Mouse (Mus musculus): ENCODE data around the gene Prdm11.

Gene Prdm11

DNA sequence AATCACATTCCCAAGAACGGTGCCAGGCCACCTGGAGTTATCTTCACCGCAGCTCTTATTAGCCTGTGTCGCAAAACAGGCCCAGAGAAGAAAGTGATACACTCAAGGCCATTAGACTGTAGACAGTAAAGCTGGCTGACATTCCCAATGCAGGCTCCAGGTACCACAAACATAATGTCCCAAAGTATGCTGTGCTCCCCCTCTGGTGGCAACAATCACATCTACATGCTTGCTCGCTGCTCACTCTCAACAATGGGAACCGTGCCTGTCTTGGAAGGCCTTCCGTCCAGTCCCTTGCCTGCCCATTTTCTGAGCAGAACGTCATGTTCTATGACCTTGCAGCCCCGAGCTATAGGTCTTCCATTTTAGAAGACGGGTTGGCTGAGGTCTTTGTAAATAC, 34.0 kb downstream of the Prdm11 start:
- DNase-seq (ENCODE audit: low spot score), result no peak

DNA sequence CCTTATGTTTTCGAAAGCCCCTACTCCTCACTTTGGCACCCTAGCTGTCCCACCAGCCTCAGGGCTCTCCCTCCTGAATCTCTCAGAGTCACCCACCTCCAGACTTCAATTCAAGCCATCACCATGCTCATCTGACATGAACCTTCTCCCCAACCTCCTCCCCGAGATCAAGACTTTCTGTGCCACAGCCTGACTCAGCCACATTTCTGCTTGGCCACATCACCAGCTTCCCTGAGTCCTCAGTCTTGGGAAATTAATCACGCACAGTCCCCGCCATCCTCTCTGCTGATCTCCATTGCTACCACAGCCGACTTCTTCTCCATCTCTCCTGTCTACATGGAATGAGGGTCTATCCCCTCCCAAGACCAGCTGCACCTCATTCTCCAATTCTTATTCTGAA, 34.5 kb downstream of the Prdm11 start:
- no peak for DNase-seq (ENCODE audit: low spot score)

DNA sequence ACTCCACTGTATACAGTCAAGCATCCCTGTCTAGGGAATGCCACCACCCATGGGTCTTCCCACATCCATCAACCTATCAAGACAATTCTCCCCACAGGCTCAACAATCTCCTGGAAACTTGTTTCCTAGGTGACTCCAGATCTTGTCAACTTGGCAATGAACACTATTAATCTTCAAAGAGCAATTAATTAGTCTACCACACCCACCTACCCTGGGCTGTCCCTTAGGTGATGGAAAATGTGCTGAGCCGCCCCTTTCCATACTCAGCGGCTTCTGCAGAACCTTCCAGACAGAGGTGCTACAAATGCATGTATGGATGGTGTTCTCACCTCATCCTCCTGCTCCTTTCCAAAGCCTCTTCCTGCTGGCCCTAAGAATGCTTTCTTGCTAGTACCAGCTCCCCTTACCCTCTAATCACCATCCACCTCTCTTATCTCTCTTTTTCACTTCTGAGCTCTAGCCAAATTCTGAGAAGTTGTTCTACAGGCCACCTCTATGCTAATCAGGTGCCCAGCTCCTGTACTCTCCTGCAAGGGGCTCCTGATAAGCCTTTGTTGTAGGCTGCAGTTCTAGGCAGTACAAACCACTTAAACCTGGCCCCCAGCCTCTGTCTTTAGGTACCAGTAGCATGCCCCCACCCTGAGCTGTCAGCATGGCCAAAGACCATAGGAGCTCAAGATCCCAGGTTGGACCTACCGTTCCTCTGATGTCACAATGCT, 37.8 kb downstream of the Prdm11 start:
- no peak for DNase-seq (ENCODE audit: low spot score)

DNA sequence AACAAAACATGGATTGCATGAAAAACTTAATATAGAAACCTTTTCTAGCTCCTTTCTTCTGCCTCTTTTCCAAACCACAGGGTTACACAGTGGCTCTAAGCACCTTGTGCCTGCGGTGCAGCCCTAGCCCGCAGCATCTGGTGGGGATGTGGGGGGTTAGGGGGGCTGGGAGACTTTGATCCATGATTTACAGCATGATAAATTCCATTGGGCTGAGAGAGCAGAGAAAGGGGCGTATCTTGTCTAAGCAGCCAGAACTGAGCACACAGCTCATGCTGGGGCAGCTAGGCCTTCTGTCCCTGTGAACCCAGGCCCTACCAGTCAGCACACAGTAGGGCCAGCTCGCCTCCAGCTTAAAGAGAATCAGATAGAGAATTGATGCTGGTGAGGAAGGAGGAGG, 40.9 kb downstream of the Prdm11 start:
- DNase-seq (ENCODE audit: low spot score), result no peak

DNA sequence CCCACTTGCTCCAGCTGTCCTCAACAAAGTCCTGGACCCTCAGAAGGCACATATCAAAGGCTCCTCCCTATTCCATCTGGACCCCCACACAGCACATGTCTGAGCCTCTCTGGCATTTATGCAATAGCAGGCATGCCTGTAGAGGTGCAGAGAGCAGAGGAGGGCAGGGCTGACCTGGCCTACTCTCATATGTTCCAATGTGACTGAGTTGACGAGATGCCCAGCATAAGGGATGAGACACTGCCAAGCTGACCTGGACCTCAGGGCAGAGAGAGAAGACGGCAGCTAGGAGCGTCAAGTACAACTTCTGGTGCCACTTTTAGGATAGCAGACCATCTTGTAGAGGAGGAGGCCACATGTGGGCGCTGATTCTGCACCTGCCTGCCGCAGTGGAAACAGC, 54.0 kb downstream of the Prdm11 start:
- DNase-seq (ENCODE audit: low spot score), result peak; percentile 34

DNA sequence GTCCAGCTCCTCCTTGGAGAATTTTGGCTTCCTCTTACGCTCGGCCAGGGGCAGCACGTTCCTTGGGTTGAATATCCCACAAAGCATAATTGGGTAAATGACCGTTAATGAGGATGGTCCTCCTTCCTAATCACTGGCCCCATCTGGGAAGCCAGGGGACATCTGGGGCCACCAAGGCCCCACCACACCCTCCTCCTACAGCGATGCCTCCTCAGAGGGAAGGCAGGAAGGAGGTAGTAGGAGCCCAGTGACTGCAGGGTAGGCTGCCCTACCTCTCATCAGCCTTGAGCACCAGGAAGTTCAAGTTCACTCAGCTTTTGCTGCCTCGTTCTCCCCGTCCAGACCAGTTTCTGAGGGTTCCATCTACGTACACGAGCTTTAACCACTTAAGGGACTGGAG, 56.4 kb downstream of the Prdm11 start:
- no peak for DNase-seq (ENCODE audit: low spot score)

DNA sequence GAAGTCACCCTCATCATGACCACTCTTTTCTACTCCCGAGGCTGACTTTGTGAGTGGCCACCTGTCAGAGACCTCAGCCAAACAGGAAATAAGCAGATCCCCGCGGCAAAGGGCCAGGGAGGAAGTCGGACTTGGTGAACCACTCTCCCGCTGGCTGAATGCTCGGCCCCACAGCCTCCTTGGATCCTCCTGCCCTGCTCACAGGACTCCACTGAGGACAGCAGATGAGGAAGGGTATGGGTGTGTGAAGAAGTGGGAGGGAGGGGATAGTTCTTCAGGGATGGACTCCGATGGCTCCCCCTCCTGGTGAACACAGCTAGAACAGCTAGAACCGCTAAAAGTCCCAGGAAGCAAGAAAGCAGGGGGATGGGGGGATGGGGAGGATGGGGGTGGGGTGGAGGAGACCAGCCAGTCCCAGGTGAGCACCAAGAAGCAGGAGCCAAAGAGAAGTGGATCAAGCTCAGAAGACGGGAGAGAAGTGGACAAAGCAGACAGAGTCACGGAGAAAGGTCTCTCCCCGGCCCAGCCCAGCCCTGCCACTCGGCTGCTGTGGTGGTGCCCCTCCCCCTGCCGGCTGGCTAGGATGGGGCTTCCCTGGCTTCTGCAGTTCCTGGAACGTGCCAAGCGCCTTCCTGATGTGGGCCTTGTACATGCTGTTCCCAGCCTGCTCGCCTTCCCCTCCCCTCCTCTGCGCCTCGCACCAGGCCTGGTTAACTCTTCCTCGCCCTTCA, 57.9 kb downstream of the Prdm11 start:
- DNase-seq (ENCODE audit: low spot score), result no peak

DNA sequence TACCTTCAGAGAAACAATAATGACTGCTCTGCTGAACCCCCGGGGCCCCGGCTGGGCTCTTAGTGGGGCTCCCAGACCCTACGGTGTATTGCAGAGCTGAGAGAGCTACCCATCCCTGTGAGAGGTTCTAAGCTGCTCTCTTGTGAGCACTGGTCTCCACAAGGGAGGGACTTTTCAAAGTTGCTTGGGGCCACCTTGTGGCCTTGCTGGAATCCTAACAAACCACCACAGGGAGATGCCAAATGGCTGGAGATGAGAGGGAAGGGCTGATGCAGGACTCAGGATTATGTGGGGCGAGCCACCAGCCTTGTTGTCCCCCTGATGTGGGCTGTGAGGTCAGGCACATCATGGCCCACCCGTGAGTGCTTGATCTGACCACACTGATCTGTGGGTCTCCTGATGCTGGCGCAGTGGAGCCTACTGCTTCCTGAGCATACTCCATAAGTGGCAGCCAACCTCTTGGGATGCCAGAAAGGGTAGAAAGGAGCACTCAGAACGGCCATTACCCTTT, 58.8 kb downstream of the Prdm11 start:
- no peak for DNase-seq (ENCODE audit: low spot score)

DNA sequence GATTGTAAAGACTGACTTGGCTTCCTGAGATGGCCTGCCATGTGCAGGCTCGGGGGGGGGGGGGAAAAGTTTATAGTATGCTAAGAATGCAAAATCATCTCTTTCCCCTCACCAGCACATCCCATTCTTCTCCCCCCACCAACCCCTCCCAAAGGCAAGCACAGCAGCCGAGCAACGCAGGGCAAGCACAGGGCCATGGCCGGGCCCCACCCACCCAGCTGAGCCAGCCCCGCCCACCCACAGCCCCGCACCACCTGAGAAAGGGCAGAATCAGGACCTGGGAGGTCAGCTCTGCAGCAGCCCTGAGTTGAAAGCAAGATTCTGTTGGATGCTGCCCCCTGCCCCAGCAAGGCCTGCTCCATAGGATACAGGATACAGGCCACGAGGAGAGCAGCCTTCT, 60.4 kb downstream of the Prdm11 start:
- DNase-seq (ENCODE audit: low spot score), result no peak

DNA sequence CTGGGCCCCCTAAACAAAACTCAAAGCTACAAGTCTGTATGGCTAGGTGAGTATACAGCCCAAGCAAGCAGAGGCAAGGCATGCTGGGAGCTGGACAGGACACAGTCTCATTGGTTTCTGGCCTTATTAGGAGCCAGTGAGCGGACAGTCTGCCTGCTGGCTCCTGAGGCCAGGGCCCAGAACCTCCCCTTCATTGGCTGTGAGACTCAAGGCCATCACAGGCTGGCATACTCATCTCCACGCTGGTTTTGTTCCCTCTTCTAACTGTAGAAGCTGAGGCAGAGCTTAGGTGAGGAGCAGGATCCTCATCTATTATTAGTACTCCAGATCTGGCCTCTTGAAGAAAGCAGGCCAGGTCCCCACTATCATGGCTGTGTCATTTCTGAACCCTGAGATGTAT, 60.8 kb downstream of the Prdm11 start:
- DNase-seq (ENCODE audit: low spot score), result no peak

DNA sequence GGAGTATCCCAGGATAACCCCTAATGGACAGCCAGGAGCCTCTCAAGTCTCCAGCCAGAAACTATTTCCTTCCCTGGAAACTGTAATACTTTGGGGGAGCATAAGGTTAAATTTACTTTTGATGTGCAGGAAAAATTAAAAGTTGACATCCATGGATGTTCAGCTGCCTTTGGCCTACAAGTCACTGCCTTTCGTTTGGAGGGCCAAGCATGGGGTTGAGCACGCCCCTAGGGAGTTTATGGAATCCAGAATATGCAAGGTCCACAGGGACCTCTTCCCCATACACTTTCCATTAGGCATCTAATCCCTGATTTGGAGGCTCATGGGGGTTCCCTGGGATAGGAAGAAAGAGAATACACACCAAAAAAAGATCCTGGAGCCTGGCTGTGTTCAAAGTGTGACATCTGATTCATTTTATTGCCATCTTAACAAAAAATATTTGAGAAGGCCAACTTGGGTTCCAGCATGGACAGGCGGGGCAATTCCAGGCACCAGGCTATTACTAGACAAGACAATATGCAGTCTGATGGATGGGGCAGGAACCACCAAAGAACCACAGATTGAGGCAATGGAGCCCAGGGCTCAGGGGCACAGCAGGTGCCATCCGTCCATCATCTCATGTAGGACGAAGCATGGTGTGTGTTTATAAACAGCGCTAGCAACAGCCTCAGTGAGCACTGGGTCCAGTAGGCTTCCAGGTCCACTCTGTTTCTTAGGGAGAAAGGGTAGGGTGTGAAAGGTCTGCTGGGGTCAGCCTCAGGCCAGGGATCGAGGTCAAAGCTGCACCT, 61.5 kb downstream of the Prdm11 start:
- DNase-seq (ENCODE audit: low spot score), result no peak

DNA sequence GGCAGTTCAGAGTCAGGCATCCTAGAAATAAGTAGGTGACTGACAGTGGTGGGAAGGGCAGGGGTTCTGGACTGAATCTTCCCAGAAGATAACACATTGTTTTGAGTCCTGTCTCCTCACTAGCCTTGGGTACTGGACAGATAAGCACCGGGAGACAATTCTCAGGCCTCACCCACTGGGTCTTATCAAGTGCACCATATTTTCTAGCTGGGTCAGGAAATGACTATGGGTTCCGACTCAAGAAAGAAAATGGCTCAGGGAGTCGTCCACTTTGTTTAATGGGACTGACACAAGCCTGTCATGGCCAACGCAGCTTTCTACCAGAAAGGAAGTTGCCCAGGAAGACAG, 62.7 kb downstream of the Prdm11 start:
- no peak for DNase-seq (ENCODE audit: low spot score)

DNA sequence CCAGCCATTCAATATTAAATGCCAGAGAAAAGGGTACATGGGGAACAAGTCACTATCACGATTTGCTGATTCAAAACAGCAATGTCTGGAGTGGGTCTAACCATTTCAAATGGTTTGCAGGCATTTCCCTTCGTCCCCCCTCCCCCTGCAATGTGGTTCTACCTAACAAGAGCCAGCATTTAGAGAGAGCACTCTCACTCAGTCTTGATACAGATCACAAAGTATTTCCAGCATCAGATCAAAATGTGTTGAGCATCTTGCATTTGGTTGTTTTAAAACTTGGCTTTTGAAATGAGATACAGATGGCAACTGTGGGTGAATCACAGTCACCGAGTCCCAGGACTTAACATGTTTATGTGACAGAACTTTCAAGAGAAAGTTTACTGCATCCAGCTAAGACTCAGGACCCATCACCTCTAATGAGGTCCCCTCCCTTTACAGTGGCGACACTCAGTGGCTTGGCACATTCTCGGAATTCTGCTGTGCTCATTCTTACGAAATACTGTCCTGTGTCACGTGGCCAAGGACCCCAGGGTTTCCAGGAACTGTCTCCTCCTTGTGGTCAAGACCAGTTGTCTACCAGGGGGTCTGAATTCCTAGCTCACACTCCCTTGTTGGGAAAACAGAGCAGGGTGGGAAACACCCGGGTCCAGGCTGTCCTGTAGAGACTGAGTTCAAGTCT, 63.2 kb downstream of the Prdm11 start:
- peak; percentile 24 for DNase-seq (ENCODE audit: low spot score)

DNA sequence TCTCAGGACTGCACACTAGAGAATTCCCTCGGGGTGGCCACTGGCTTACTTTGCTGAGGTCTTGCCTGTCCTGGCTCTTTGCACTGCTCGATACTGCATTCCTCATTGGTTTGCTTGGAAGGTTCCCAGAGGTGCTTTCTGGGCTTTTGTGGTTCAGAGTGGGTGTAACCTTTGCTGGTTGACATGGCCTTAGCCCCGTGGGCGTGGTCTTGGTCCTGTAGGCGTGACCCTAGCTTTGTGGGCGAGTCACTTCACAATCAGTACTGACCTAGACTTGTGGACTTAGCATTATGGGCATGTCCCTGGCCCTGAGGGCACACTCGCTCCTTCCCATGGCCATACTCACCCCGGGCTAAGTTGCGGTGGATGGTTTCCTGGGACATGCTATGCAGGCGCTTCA, 65.8 kb downstream of the Prdm11 start:
- DNase-seq (ENCODE audit: low spot score), result peak; percentile 10

DNA sequence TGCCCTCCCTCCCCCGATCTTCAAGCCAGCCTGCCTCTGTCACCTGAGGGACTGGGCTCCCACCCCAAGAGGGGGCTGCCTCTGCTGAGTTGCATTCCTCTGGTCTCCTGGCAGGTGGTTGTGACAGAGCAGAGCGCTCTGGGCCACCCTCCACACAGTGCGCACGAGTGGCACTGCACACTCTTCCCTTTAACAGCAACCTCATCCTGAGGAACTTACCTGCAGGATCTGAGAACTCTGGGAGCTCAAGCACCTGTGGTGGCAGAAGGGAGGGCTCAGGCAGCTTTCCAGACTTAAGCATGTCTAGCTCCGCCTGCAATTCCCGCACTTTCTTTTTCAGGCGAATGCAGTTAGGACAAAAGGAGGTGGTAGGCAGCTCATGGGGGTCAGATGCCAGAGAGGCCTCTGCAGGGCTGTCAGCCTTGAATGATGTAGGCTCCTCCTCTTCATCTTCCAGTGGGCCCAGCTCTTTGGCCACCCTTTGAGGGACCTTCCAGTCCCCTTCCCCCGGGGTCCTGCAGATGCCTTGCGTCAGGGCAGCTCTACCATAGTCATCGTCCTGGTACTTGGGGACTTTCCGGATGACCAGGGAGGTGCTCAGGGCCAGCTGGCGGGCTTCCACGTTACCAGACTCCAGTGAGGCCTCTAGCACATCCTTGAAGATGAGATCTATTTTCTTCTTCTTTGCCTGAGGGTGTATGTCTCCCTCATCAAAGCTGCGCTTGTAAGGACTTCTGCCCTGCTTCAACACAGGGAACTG, 70.8 kb downstream of the Prdm11 start:
- DNase-seq (ENCODE audit: low spot score), result no peak

DNA sequence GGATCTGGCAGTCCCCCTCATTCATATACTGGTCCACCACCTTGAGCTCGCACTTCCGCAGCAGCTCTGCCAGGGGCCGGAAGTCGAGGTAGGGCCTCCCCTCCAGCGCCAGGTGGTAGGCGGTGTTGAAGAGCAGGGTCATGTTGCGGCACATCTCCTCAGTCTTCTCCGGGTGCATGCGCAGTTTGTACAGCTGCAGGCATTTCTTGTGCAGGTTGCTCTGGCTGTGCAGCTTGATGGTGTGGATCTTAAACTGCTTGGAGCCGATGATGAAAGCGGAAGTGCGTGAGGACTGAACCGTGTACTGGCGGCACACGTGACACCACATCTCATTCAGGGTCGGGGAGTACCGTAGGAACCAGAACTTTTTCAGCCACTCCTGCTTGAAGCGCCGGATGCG, 72.3 kb downstream of the Prdm11 start:
- DNase-seq (ENCODE audit: low spot score), result no peak

DNA sequence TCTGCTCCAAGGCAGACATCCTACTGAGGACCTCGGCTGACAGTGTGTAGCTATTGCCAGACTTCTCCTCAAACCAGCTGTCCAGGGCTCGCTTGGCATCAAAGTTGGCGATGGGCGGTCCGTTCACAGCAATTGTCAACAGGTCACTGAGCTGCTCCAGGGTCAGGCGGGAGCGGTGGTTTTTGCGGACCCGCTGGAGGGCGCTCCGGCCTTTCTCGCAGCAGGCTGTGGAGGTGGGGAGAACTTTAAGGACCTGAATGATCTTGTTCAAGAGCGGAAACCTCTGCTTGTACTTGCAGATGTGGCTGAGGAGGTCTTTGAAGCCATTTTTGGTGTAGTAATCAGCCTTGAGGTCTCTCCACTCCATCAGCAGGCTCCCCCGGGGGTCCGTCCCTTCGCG, 73.9 kb downstream of the Prdm11 start:
- no peak for DNase-seq (ENCODE audit: low spot score)

DNA sequence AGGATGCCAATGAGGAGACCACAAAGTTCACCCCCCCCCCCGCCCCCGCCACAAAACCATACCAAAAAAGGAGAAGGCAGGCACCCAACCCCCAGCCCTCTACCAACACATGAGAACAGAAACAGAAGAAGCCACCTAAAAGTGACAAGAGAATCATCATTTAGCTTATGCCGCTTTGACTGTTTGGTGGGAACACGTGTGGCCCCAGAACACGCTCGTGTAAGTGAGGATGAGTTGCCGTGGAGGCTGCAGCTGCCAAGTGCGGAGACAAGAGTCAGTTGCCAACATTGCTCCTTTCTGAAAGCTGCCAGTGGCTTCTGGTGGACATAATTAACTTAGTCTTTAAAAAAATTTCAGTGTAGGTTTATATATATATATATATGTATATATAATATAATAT, 74.4 kb downstream of the Prdm11 start:
- DNase-seq (ENCODE audit: low spot score), result no peak

DNA sequence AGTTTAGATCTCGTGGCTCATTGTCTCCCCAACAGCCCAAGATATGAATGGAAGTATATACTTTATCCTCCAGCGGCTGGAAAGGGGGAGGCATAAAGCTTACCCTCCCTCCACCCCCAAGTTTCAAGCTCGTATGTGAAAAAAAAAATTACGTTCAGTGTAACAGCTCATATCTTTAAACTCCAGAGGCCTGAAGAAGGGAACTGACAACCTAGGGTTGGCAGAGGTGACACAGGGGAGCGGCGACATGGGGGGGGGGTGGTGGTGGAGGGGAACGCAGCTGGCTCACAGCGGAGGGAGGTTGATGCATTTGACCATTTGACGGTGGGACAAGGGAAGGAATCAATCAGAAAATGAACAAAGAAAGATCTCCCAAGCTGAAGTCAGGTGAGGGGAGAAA, 74.9 kb downstream of the Prdm11 start:
- DNase-seq (ENCODE audit: low spot score), result no peak

DNA sequence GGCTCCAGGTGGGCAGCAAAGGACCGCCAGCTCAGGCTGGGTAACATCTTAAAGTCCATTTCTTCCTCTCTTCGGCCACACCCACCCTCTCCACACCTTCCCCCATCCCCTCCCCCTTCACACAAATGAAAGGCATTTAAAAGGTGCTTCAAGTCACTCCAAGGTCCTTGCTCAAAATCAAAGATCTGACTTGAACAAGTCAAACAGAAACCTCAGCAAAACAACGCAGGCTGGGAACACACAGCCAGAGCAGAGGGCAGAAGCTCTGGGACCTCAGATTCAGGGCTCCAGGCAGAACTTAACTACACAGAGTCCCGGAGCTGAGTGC, 78.2 kb downstream of the Prdm11 start:
- no peak for DNase-seq (ENCODE audit: low spot score)

DNA sequence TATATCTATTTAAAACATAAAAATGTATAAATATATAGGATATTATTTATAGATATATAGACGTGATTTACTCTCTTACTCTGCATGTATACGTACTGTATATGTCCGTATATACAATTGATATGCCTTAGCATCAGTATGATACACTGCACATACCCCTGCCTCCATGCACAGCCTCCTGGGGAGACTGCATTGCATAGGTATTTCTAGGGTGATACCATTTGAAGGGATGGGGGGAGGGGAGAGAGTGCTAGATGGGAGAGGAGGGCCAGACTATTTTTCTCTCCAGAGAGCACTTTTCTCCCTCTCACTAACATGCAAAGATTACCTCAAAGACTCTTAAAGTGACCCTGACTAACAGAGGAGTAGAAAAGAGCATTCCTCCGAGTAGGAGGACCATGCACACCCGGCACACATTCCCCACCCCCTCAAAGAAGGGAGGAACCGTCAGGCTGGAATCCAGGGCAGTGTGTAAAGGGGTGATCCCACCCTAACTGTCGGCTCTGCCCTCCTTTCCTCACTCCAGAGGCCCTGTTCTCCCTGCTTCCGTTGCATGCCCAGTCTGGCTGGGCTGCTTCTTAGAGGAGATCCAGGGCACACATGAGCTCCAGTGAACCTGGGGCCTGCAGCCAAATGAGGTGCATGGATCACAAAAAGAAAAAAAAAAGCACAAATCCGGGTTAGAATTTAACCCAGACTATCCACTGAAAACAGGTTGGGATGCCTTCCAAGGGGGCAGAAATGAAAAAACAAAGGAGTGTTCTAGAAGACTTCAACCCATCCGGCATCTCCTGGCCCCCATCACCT, 78.7 kb downstream of the Prdm11 start:
- no peak for DNase-seq (ENCODE audit: low spot score)

Measured in adipocyte (in vitro differentiated cells).